Mouse (Mus musculus) cerebellum, adult 8-10 months (tissue): Measurements from ENCODE around the gene Zcchc2.

ENCODE experiments used
- DNase-seq: peaks from one replicate; pipeline ENCODE4 v3.0.0; 2022

Zcchc2 gene

GRCm38 (mm10) chr1:105990138-105990821, at the start of gene Zcchc2:
Gene Zcchc2 (plus strand): TSS chr1:105990406.
- peak; percentile 99 for DNase-seq

- DNase-seq: no peak
Measured at GRCm38 (mm10) chr1:105944927-105945580, 45.2 kb upstream of the Zcchc2 start.

- DNase-seq: peak; percentile 7
Measured at GRCm38 (mm10) chr1:105946581-105947540, 43.3 kb upstream of the Zcchc2 start.

- no peak for DNase-seq
Measured at GRCm38 (mm10) chr1:105948352-105948751, 41.9 kb upstream of the Zcchc2 start.

- DNase-seq: no peak
Measured at GRCm38 (mm10) chr1:105953588-105953987, 36.6 kb upstream of the Zcchc2 start.

GRCm38 (mm10) chr1:105954047-105954446, 36.2 kb upstream of the Zcchc2 start:
- no peak for DNase-seq

- no peak for DNase-seq
Measured at GRCm38 (mm10) chr1:105956057-105956456, 34.1 kb upstream of the Zcchc2 start.

GRCm38 (mm10) chr1:105961472-105961871, 28.7 kb upstream of the Zcchc2 start:
- no peak for DNase-seq

GRCm38 (mm10) chr1:105962084-105962818, 28.0 kb upstream of the Zcchc2 start:
- no peak for DNase-seq

GRCm38 (mm10) chr1:105962852-105963251, 27.4 kb upstream of the Zcchc2 start:
- no peak for DNase-seq

GRCm38 (mm10) chr1:105964514-105964913, 25.7 kb upstream of the Zcchc2 start:
- DNase-seq: no peak

- no peak for DNase-seq
Measured at GRCm38 (mm10) chr1:105965189-105965588, 25.0 kb upstream of the Zcchc2 start.

GRCm38 (mm10) chr1:105971490-105972170, 18.6 kb upstream of the Zcchc2 start:
- DNase-seq: no peak

GRCm38 (mm10) chr1:105974023-105974422, 16.2 kb upstream of the Zcchc2 start:
- DNase-seq: no peak

GRCm38 (mm10) chr1:105977446-105978094, 12.6 kb upstream of the Zcchc2 start:
- DNase-seq: no peak

- DNase-seq: no peak
Measured at GRCm38 (mm10) chr1:105980849-105981610, 9.2 kb upstream of the Zcchc2 start.

GRCm38 (mm10) chr1:105982496-105983364, 7.5 kb upstream of the Zcchc2 start:
- no peak for DNase-seq

GRCm38 (mm10) chr1:105984172-105984571, 6.0 kb upstream of the Zcchc2 start:
- DNase-seq: no peak

- DNase-seq: no peak
Measured at GRCm38 (mm10) chr1:105988171-105988570, 2.0 kb upstream of the Zcchc2 start.
